Mouse (Mus musculus): ENCODE results near the gene Egflam. TPM values are rescaled to one million over a fixed set of nuclear protein-coding genes. Genes with fewer than 3 reads are reported as not detected.
A peak's percentile ranks its signal among the peaks of the same experiment; 100 is the strongest.

The Egflam gene
- polyA plus RNA-seq, 2 experiments = 12.3 to 14.1 TPM

DNA sequence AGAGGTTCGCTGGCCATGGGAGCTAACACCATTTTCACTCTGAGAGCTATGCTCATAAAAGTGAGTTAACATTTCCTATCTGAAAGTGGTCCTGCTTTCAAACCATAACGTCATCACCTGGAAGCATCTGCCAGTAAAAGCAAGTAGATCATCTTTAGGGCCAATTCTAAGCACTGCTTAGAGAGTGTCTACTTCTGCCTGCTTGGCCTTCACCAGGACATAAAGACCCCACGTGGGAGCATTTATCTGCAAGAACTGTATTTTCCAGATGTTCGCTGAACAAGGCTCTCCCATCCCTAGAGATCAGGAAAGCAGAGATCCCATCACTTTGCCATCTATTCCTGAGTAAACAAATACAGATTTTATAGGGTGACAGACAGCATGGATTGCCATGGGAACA, 108.2 kb downstream of the Egflam start:
- ATAC-seq (ENCODE audit: low FRiP score, low read depth) (peak; percentile 82), DNase-seq (ENCODE audit: low spot score) (peak; percentile 21)
- no peak for TF ChIP-seq POLR2A (IDR thresholded peaks at IDR 0.05; ENCODE audit: borderline replicate concordance, extremely low read depth, insufficient read depth, insufficient read length)
- no peak overlapping the region for H3K9ac ChIP-seq (ENCODE audit: low read depth, low read length, severe bottlenecking)
- WGBS = 51% methylated on average over 4 of the region's 4 CpGs
- H3K36me3 ChIP-seq (ENCODE audit: control insufficient read depth, insufficient read depth, low read length) = no peaks in the 10 kb centered on the region
- H3K4me2 ChIP-seq (replicated peaks; ENCODE audit: low read depth, low read length, severe bottlenecking) = no peak overlapping the region
- H3K27me3 ChIP-seq (ENCODE audit: control insufficient read depth, insufficient read depth, low read length) = no peaks in the 10 kb centered on the region
- no peak overlapping the region for H3K4me3 ChIP-seq (replicated peaks; ENCODE audit: low read length)
- no peaks in the 10 kb centered on the region for H3K9me3 ChIP-seq (ENCODE audit: control insufficient read depth, low read length)
- H3K4me1 ChIP-seq (ENCODE audit: control insufficient read depth, insufficient read depth, low read length) = no peaks in the 10 kb centered on the region; the same call in 1 of the 2 replicates
- no peak overlapping the region for H3K27ac ChIP-seq (replicated peaks; ENCODE audit: low read depth, low read length)

DNA sequence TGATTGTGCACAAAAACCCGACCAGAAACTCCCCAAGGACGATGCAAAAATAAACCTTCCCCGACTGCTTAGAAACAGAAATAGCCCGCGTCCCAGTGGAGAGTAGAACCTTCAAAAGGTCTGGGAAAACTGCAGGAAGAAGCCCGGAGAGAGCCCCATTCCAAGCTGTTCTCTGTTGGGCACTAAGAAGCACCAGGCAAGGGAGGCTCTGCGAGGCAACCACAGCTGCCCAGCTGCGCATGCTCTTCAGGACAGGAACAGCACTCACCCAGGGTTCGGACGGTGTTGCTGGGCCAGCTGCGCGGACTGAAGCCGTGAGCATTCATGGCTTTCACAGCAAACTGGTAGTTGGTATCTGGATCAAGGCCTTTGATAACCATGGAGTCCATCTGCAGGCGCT, 108.7 kb downstream of the Egflam start:
- no peak for DNase-seq (ENCODE audit: low spot score)
- no peak for TF ChIP-seq POLR2A (IDR thresholded peaks at IDR 0.05; ENCODE audit: borderline replicate concordance, extremely low read depth, insufficient read depth, insufficient read length)
- Histone ChIP-seq H3K4me2 (replicated peaks; ENCODE audit: low read depth, low read length, severe bottlenecking) (no peak overlapping the region), H3K9ac (ENCODE audit: low read depth, low read length, severe bottlenecking) (no peak overlapping the region), H3K4me3 (replicated peaks; ENCODE audit: low read length) (no peak overlapping the region), H3K4me1 (ENCODE audit: control insufficient read depth, insufficient read depth, low read length) (no peaks in the 10 kb centered on the region; the same call in 1 of the 2 replicates), H3K36me3 (ENCODE audit: control insufficient read depth, insufficient read depth, low read length) (no peaks in the 10 kb centered on the region), H3K27me3 (ENCODE audit: control insufficient read depth, insufficient read depth, low read length) (no peaks in the 10 kb centered on the region), H3K27ac (replicated peaks; ENCODE audit: low read depth, low read length) (no peak overlapping the region), H3K9me3 (ENCODE audit: control insufficient read depth, low read length) (no peaks in the 10 kb centered on the region)
- peak; percentile 35 for ATAC-seq (ENCODE audit: low FRiP score, low read depth)
- WGBS = 53% methylated on average over 14 of the region's 14 CpGs

DNA sequence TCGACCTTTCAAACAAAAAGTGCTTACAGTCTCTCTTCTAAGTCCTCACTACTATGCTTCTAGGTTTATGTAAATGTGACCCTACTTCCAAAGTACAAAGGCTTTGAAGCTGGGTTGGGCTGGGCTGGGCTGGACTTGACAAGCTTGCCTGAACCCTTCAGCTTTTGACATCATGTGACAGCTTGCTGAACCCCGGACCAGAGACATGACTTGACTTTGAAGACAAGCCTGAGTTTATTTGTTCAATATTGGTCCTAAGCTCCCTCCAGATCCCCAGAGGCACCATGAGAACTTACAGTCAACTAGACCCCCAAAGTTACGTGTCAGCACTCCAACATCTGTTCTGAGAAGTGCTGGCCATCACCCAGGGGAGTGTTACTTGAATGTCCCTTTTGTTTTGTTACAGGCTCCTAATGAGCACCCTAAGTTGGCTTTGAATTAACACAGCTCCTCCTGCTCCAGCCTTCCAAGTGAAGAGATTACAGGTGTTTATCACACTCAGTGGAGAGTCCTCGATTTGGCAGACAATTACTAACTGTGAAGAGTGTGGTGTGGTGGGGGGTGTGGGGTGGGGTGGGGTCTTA, 109.3 kb downstream of the Egflam start:
- DNase-seq (ENCODE audit: low spot score) (peak; percentile 15), ATAC-seq (ENCODE audit: low FRiP score, low read depth) (peak; percentile 27; the same call in 1 of the 2 replicates)
- TF ChIP-seq POLR2A (IDR thresholded peaks at IDR 0.05; ENCODE audit: borderline replicate concordance, extremely low read depth, insufficient read depth, insufficient read length) = no peak
- Histone ChIP-seq H3K4me1 (ENCODE audit: control insufficient read depth, insufficient read depth, low read length) (no peaks in the 10 kb centered on the region; the same call in 1 of the 2 replicates), H3K27me3 (ENCODE audit: control insufficient read depth, insufficient read depth, low read length) (no peaks in the 10 kb centered on the region), H3K36me3 (ENCODE audit: control insufficient read depth, insufficient read depth, low read length) (no peaks in the 10 kb centered on the region), H3K4me3 (replicated peaks; ENCODE audit: low read length) (no peak overlapping the region), H3K9me3 (ENCODE audit: control insufficient read depth, low read length) (no peaks in the 10 kb centered on the region), H3K4me2 (replicated peaks; ENCODE audit: low read depth, low read length, severe bottlenecking) (no peak overlapping the region), H3K9ac (ENCODE audit: low read depth, low read length, severe bottlenecking) (no peak overlapping the region), H3K27ac (replicated peaks; ENCODE audit: low read depth, low read length) (no peak overlapping the region)
- WGBS = 37% methylated on average over 4 of the region's 4 CpGs

DNA sequence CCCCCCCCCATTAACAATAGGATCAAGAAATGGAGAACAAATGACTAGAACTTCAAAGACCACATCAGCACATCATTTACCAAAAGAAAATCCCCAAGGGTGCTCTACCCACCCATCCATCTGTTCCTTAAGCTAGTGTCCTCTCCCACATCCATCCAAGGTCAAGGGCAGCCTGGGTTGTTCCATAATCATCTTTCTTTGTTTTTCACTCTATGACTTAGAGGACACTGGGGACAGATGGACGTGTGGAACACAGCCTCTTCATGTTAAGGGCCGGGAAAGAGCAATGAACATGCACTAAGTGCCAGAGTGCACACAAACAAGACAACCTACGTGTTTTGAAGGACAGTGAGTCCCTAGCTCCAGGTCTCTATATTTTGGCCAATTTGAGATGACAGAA, 110.3 kb downstream of the Egflam start:
- WGBS = 87% methylated on average over 3 of the region's 3 CpGs
- Histone ChIP-seq H3K4me1 (ENCODE audit: control insufficient read depth, insufficient read depth, low read length) (no peaks in the 10 kb centered on the region; the same call in 1 of the 2 replicates), H3K36me3 (ENCODE audit: control insufficient read depth, insufficient read depth, low read length) (no peaks in the 10 kb centered on the region), H3K27ac (replicated peaks; ENCODE audit: low read depth, low read length) (no peak overlapping the region), H3K27me3 (ENCODE audit: control insufficient read depth, insufficient read depth, low read length) (no peaks in the 10 kb centered on the region), H3K9me3 (ENCODE audit: control insufficient read depth, low read length) (no peaks in the 10 kb centered on the region), H3K4me2 (replicated peaks; ENCODE audit: low read depth, low read length, severe bottlenecking) (no peak overlapping the region), H3K4me3 (replicated peaks; ENCODE audit: low read length) (no peak overlapping the region), H3K9ac (ENCODE audit: low read depth, low read length, severe bottlenecking) (no peak overlapping the region)
- DNase-seq (ENCODE audit: low spot score) (no peak), ATAC-seq (ENCODE audit: low FRiP score, low read depth) (no peak)
- TF ChIP-seq POLR2A (IDR thresholded peaks at IDR 0.05; ENCODE audit: borderline replicate concordance, extremely low read depth, insufficient read depth, insufficient read length) = no peak

DNA sequence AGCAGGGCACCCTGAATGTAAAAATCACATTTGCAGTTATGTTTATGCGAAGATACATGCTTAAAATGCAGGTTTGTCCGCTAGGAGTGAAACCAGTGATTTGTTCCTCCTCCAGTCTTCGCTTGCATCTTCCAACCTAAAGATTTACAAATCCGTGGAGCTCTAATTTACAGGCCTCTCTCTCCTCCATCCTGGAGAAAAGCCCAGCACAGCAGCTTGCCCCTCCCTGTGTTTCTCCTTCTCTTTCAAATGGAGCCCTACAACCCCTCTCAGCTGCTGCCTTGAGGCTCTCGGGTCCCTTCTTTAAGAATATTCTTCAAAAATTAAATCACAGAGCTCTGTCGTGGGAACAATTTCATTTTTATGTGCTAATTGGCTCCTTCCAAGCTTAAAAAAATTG, 116.6 kb downstream of the Egflam start:
- Histone ChIP-seq H3K4me1 (ENCODE audit: control insufficient read depth, insufficient read depth, low read length) (no peaks in the 10 kb centered on the region), H3K36me3 (ENCODE audit: control insufficient read depth, insufficient read depth, low read length) (no peaks in the 10 kb centered on the region), H3K9me3 (ENCODE audit: control insufficient read depth, low read length) (no peaks in the 10 kb centered on the region), H3K27me3 (ENCODE audit: control insufficient read depth, insufficient read depth, low read length) (no peaks in the 10 kb centered on the region), H3K9ac (ENCODE audit: low read depth, low read length, severe bottlenecking) (no peak overlapping the region), H3K27ac (replicated peaks; ENCODE audit: low read depth, low read length) (no peak overlapping the region), H3K4me3 (replicated peaks; ENCODE audit: low read length) (no peak overlapping the region), H3K4me2 (replicated peaks; ENCODE audit: low read depth, low read length, severe bottlenecking) (no peak overlapping the region)
- 62% methylated on average over 6 of the region's 6 CpGs for WGBS
- ATAC-seq (ENCODE audit: low FRiP score, low read depth) (no peak), DNase-seq (ENCODE audit: low spot score) (peak; percentile 7)
- TF ChIP-seq POLR2A (IDR thresholded peaks at IDR 0.05; ENCODE audit: borderline replicate concordance, extremely low read depth, insufficient read depth, insufficient read length) = no peak

Data from limb, embryonic 14.5 days (tissue).